Mouse (Mus musculus): Measurements from ENCODE around the gene Rph3al. TPM values are rescaled to one million over a fixed set of nuclear protein-coding genes. Genes with fewer than 3 reads are reported as not detected.

Gene Rph3al
- polyA plus RNA-seq, 1 experiment from 2014 or later = 0.31 TPM

DNA sequence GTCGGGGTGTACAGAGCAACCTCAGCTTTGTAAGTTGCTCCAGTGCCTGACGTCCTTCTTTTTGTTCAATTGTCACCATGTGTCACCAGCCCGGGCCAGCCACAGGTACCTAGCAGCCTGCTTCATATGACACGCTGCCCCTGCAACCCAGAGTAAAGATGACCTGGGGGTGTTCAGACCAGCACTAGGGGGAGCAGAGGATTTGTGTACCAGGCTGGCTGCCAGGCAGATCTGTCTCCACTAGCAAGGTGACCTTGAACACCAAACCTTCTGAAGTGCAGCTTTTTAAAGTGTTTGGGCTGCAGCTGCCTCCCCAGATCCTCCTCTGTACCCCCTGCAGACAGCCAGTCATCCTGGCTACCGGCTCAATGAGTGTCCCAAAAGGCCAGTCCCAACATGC, 9.0 kb upstream of the Rph3al start:
- Histone ChIP-seq H3K9me3 (replicated peaks) (no peaks in the 10 kb centered on the region), H3K9ac (no peak overlapping the region), H3K27ac (no peak overlapping the region), H3K27me3 (no peaks in the 10 kb centered on the region), H3K4me1 (replicated peaks) (no peaks in the 10 kb centered on the region), H3K4me3 (replicated peaks) (no peak overlapping the region), H3K36me3 (no peaks in the 10 kb centered on the region), H3K4me2 (no peak overlapping the region)
- DNase-seq (no peak), ATAC-seq (ENCODE audit: low read depth) (no peak)
- 50% methylated on average over 5 of the region's 5 CpGs for WGBS (ENCODE audit: insufficient replicate concordance)

DNA sequence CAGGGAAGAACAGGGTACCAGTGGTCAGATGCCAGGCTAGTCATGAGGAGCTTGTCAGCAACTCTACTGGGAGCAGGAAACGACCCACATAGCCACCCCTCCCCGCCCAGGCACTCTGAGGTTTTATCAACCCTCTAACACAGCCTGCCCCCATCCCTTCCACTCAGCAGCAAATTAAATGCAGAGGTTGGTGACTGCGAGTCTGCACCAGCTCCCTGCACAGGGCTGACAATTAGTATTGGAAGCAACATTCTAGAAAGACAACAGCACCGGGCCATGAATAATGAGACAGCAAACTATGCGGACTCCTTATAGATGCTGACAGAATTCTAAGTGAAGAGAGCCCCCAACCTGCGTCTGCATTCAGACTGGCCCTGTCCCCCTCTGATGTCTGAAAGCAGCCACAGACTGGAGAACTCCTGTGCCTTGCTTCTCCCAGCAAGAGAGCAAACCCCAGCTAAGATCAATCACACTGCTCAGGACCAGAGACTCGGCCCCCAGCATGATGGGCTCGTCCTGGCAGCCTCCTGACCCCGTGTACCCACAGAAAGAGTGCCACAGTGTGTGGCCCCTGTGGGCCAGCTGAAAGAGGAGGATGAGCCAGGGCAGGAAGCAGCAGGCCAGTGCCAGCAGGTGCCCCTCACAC, 7.7 kb upstream of the Rph3al start:
- 28% methylated on average over 9 of the region's 9 CpGs for WGBS (ENCODE audit: insufficient replicate concordance)
- Histone ChIP-seq H3K36me3 (no peaks in the 10 kb centered on the region), H3K9ac (no peak overlapping the region), H3K27ac (no peak overlapping the region), H3K4me2 (no peak overlapping the region), H3K4me1 (replicated peaks) (no peaks in the 10 kb centered on the region), H3K27me3 (no peaks in the 10 kb centered on the region), H3K4me3 (replicated peaks) (no peak overlapping the region), H3K9me3 (replicated peaks) (no peaks in the 10 kb centered on the region)
- no peak for ATAC-seq (ENCODE audit: low read depth)
- DNase-seq = no peak

DNA sequence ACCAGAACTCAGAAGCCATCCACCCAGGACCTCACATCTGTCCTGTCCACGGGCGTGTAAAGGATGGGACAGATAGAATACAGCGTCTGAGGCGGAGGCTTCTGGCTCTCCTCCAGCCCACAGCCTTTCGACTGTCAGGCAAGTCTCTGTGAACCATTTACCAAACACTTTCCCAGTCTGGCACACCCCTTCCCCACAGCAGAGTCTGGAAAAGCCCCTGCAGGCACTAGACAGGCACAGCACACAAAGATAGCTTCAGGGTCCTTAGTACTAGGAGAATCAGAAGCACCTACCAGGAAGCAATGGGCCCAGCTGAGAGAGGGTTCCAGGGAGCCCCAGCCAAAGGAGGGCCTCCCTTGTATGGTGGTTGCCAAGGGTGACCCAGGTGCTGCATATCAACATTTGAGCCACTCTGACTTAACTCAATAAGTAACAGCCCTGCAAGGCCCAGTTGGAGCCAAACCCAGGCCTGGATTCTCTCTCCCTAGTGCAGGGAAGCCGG, 808 bp downstream of the Rph3al start:
- Histone ChIP-seq H3K36me3 (no peaks in the 10 kb centered on the region), H3K9ac (no peak overlapping the region), H3K4me1 (replicated peaks) (peaks cover 10% of the 10 kb centered on the region; the same call in 1 of the 2 replicates), H3K9me3 (replicated peaks) (no peaks in the 10 kb centered on the region), H3K4me2 (no peak overlapping the region), H3K27me3 (0 out of 2 replicates have a peak, but pooled peaks cover 3% of the 10 kb centered on the region), H3K27ac (no peak overlapping the region), H3K4me3 (replicated peaks) (no peak overlapping the region)
- WGBS (ENCODE audit: insufficient replicate concordance) = 42% methylated on average over 6 of the region's 6 CpGs
- ATAC-seq (ENCODE audit: low read depth) = no peak
- no peak for DNase-seq

- no peak overlapping the region for H3K4me3 ChIP-seq (replicated peaks)
- DNase-seq (no peak), ATAC-seq (ENCODE audit: low read depth) (no peak)
- no peak overlapping the region for H3K9ac ChIP-seq
- WGBS (ENCODE audit: insufficient replicate concordance) = 25% methylated on average over 7 of the region's 7 CpGs
- H3K36me3 ChIP-seq = no peaks in the 10 kb centered on the region
- no peaks in the 10 kb centered on the region for H3K9me3 ChIP-seq (replicated peaks)
- peaks cover 10% of the 10 kb centered on the region; the same call in 1 of the 2 replicates for H3K4me1 ChIP-seq (replicated peaks)
- H3K4me2 ChIP-seq = no peak overlapping the region
- 0 out of 2 replicates have a peak, but pooled peaks cover 3% of the 10 kb centered on the region for H3K27me3 ChIP-seq
- no peak overlapping the region for H3K27ac ChIP-seq
Observed at GRCm38 (mm10) chr11:75935819-75936430, 2.3 kb downstream of the Rph3al start.

GRCm38 (mm10) chr11:75934425-75934824, 3.8 kb downstream of the Rph3al start:
- WGBS (ENCODE audit: insufficient replicate concordance) = 59% methylated on average over 6 of the region's 6 CpGs
- peaks cover 10% of the 10 kb centered on the region; the same call in 1 of the 2 replicates for H3K4me1 ChIP-seq (replicated peaks)

DNA sequence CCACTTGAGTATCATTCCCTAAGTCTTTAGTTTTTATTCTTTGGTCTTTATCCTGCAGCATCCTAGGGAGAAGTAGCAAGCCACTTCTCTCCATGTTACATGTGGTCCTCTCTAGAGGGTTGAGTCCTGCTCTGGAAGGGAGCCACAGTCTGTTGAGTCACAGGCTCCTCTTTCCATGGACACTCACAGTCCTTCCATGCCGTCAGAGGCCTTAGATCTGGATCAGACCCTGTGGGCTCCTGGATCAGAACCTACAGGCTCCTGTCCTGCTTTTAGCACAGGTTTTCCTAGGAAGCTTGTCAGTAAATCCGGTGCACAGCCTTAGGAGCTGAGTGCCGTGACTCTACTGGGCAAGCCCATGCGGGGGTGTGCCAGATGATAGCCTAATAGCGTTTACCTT, 4.9 kb downstream of the Rph3al start:
- WGBS (ENCODE audit: insufficient replicate concordance) = 71% methylated on average over 5 of the region's 5 CpGs
- ATAC-seq (ENCODE audit: low read depth) = no peak
- no peak overlapping the region for H3K4me3 ChIP-seq (replicated peaks)
- DNase-seq = no peak
- 0 out of 2 replicates have a peak, but pooled peaks cover 8% of the 10 kb centered on the region for H3K27me3 ChIP-seq
- H3K4me1 ChIP-seq (replicated peaks) = peaks cover 10% of the 10 kb centered on the region; the same call in 1 of the 2 replicates
- no peaks in the 10 kb centered on the region for H3K9me3 ChIP-seq (replicated peaks)
- H3K36me3 ChIP-seq = no peaks in the 10 kb centered on the region
- no peak overlapping the region for H3K27ac ChIP-seq
- no peak overlapping the region for H3K9ac ChIP-seq
- no peak overlapping the region for H3K4me2 ChIP-seq

More at GRCm38 (mm10) chr11:75934425-75934824, 3.8 kb downstream of the Rph3al start:
- DNase-seq (no peak), ATAC-seq (ENCODE audit: low read depth) (no peak)
- Histone ChIP-seq H3K4me2 (no peak overlapping the region), H3K9me3 (replicated peaks) (no peaks in the 10 kb centered on the region), H3K27me3 (0 out of 2 replicates have a peak, but pooled peaks cover 6% of the 10 kb centered on the region), H3K36me3 (no peaks in the 10 kb centered on the region), H3K4me3 (replicated peaks) (no peak overlapping the region), H3K9ac (no peak overlapping the region), H3K27ac (no peak overlapping the region)

GRCm38 (mm10) chr11:75930911-75931678, 7.1 kb downstream of the Rph3al start:
- H3K9ac ChIP-seq = no peak overlapping the region
- H3K36me3 ChIP-seq = no peaks in the 10 kb centered on the region
- no peak overlapping the region for H3K4me3 ChIP-seq (replicated peaks)
- no peaks in the 10 kb centered on the region for H3K9me3 ChIP-seq (replicated peaks)
- ATAC-seq (ENCODE audit: low read depth) (no peak), DNase-seq (no peak)
- no peak overlapping the region for H3K27ac ChIP-seq
- WGBS (ENCODE audit: insufficient replicate concordance) = 46% methylated on average over 11 of the region's 11 CpGs
- peaks cover 22% of the 10 kb centered on the region for H3K4me1 ChIP-seq (replicated peaks)
- no peak overlapping the region for H3K4me2 ChIP-seq
- H3K27me3 ChIP-seq = 0 out of 2 replicates have a peak, but pooled peaks cover 8% of the 10 kb centered on the region

GRCm38 (mm10) chr11:75930208-75930607, 8.0 kb downstream of the Rph3al start:
- WGBS (ENCODE audit: insufficient replicate concordance) = 68% methylated on average over 9 of the region's 9 CpGs
- Histone ChIP-seq H3K4me1 (replicated peaks) (peaks cover 24% of the 10 kb centered on the region), H3K27ac (no peak overlapping the region), H3K9me3 (replicated peaks) (no peaks in the 10 kb centered on the region), H3K4me3 (replicated peaks) (no peak overlapping the region), H3K27me3 (0 out of 2 replicates have a peak, but pooled peaks cover 8% of the 10 kb centered on the region), H3K36me3 (no peaks in the 10 kb centered on the region), H3K9ac (no peak overlapping the region), H3K4me2 (no peak overlapping the region)
- ATAC-seq (ENCODE audit: low read depth) = no peak
- DNase-seq = no peak

DNA sequence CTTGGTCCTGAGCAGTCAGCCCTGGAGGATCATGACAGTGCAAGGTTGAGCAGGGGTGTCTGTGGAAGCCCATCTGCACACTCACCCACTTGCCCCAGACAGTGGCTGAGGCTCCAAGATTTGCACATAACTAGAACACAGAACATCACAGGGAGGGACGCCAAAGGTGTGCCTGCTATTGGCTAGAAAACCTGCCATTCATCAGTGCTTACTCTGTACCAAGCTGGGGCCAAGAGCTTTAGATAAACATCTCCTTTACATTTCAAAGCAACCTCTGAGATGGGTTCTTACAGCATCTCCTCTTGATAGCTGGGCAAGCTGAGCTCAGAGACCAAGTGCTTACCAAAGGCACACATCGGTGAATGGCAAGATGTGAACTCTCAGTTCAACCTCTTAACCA, 10.3 kb downstream of the Rph3al start:
- no peak overlapping the region for H3K4me3 ChIP-seq (replicated peaks)
- H3K4me2 ChIP-seq = no peak overlapping the region
- WGBS (ENCODE audit: insufficient replicate concordance) = 58% methylated on average over 2 of the region's 2 CpGs
- H3K27me3 ChIP-seq = 0 out of 2 replicates have a peak, but pooled peaks cover 8% of the 10 kb centered on the region
- no peak overlapping the region for H3K9ac ChIP-seq
- peaks cover 24% of the 10 kb centered on the region for H3K4me1 ChIP-seq (replicated peaks)
- no peak overlapping the region for H3K27ac ChIP-seq
- no peaks in the 10 kb centered on the region for H3K36me3 ChIP-seq
- DNase-seq (no peak), ATAC-seq (ENCODE audit: low read depth) (no peak)
- H3K9me3 ChIP-seq (replicated peaks) = no peaks in the 10 kb centered on the region

- ATAC-seq (ENCODE audit: low read depth) (peak; percentile 91), DNase-seq (peak; percentile 33)
- Histone ChIP-seq H3K27ac (no peak overlapping the region), H3K4me1 (replicated peaks) (peaks cover 24% of the 10 kb centered on the region), H3K4me2 (no peak overlapping the region), H3K9ac (no peak overlapping the region), H3K4me3 (replicated peaks) (no peak overlapping the region), H3K36me3 (no peaks in the 10 kb centered on the region), H3K27me3 (0 out of 2 replicates have a peak, but pooled peaks cover 5% of the 10 kb centered on the region), H3K9me3 (replicated peaks) (no peaks in the 10 kb centered on the region)
- WGBS (ENCODE audit: insufficient replicate concordance) = 41% methylated on average over 13 of the region's 13 CpGs
Observed at GRCm38 (mm10) chr11:75926431-75927312, 11.6 kb downstream of the Rph3al start.
